Comparison of ENCODE assay signal across 11 mouse cellular contexts in genomic region chr1:35202551-35202950, GRCm38 (mm10).
DNase-seq lines count a peak whose midpoint lies in the region; ATAC-seq lines count a peak whose summit lies in the region.
"Had no signal": no experiment of that assay in that cellular context is flagged by ENCODE, and none has a peak within 500 bp of the region (broad histone marks: within the 10 kb centered on the region; RNA-seq: fewer than 3 reads in every experiment).

No protein-coding gene starts in this region.

- WGBS in neural tube, embryonic 13.5 days = 70% methylated on average over 4 of the region's 4 CpGs
- WGBS in neural tube, embryonic 15.5 days = 58% methylated on average over 4 of the region's 4 CpGs

- H3K27me3 ChIP-seq in neural tube, embryonic 13.5 days = no peaks in the 10 kb centered on the region
- H3K27me3 ChIP-seq in neural tube, embryonic 15.5 days (replicated peaks) = no peaks in the 10 kb centered on the region
- H3K27me3 ChIP-seq: heart, embryonic 12.5 days had no signal

- no peaks in the 10 kb centered on the region for H3K36me3 ChIP-seq in neural tube, embryonic 13.5 days
- no peaks in the 10 kb centered on the region for H3K36me3 ChIP-seq in neural tube, embryonic 15.5 days
- H3K36me3 ChIP-seq: heart, embryonic 12.5 days had no signal

- H3K4me1 ChIP-seq in neural tube, embryonic 13.5 days (replicated peaks) = peaks cover 21% of the 10 kb centered on the region
- H3K4me1 ChIP-seq in neural tube, embryonic 15.5 days = peaks cover 18% of the 10 kb centered on the region
- H3K4me1 ChIP-seq: heart, embryonic 12.5 days had no signal

- H3K4me3 ChIP-seq in neural tube, embryonic 13.5 days = no peak overlapping the region
- no peak overlapping the region for H3K4me3 ChIP-seq in neural tube, embryonic 15.5 days (replicated peaks)
- H3K4me3 ChIP-seq: heart, embryonic 12.5 days had no signal

- H3K27ac ChIP-seq in neural tube, embryonic 13.5 days (replicated peaks) = peak overlapping the region; percentile 56
- H3K27ac ChIP-seq in neural tube, embryonic 15.5 days (replicated peaks) = no peak overlapping the region; the same call in 1 of the 2 replicates

- H3K9me3 ChIP-seq in neural tube, embryonic 13.5 days = peaks cover 5% of the 10 kb centered on the region; the same call in 1 of the 2 replicates
- H3K9me3 ChIP-seq in neural tube, embryonic 15.5 days (replicated peaks) = no peaks in the 10 kb centered on the region

- no peak overlapping the region for H3K9ac ChIP-seq in neural tube, embryonic 13.5 days
- H3K9ac ChIP-seq in neural tube, embryonic 15.5 days (replicated peaks) = no peak overlapping the region
- H3K9ac ChIP-seq: heart, embryonic 12.5 days had no signal

- no peak overlapping the region for H3K4me2 ChIP-seq in neural tube, embryonic 13.5 days
- no peak overlapping the region for H3K4me2 ChIP-seq in neural tube, embryonic 15.5 days
- H3K4me2 ChIP-seq: heart, embryonic 12.5 days had no signal

- peak; percentile 78 to 87 for DNase-seq in frontal cortex, postnatal 36 days (ENCODE audit: low spot score in 2 of 2)
- DNase-seq in left cerebral cortex, adult 9 months (ENCODE audit: low spot score in 2 of 2) = peak; percentile 65 to 86
- DNase-seq in adrenal gland, postnatal 14 days = no peak
- DNase-seq in ovary, postnatal 14 days (ENCODE audit: low spot score) = no peak
- DNase-seq in embryo, embryonic 10.5 days (ENCODE audit: low spot score) = no peak
- DNase-seq: kidney, adult 11 months; liver; lung, postnatal 36 days had no signal

- no peak for ATAC-seq in neural tube, embryonic 13.5 days (ENCODE audit: low read depth)
- ATAC-seq in neural tube, embryonic 15.5 days (ENCODE audit: low FRiP score) = no peak

Comparison
In these comparisons a context has a peak if more than half of its experiments do, and no peak if none do; other contexts are left out.
1. DNase-seq: peak in frontal cortex, postnatal 36 days (2 of 2) and left cerebral cortex, adult 9 months (2 of 2); none in adrenal gland, postnatal 14 days (single experiment), ovary, postnatal 14 days (single experiment) and embryo, embryonic 10.5 days (single experiment).